Mouse (Mus musculus) forebrain, embryonic 14.5 days (tissue): ENCODE results near the gene Pck2. TPM values are rescaled to one million over a fixed set of nuclear protein-coding genes. Genes with fewer than 3 reads are reported as not detected.
A peak's percentile ranks its signal among the peaks of the same experiment; 100 is the strongest.

Source experiments
- ATAC-seq: fragments of 200-750 bp; cut with Nextera tagmentation; 2 replicates; pipeline ENCODE4 v1.8.0; 2017; ENCODE audit warnings: mild to moderate bottlenecking, moderate library complexity
- DNase-seq: peaks from one replicate; pipeline ENCODE4 v3.0.0-alpha.2; 2015; ENCODE audit warnings: low spot score
- H3K27ac ChIP-seq: fragments of 300-500 bp; sonication (generic); 2 replicates; pipeline ENCODE4 v1.5.1; 2014; ENCODE audit warnings: low read depth, mild to moderate bottlenecking, control low read depth, low read length, moderate library complexity
- H3K27me3 ChIP-seq: fragments of 300-500 bp; sonication (generic); replicated peaks from 2 replicates; pipeline ENCODE4 v1.6.1; 2014; ENCODE audit warnings: low read length, control low read depth, mixed read lengths; ENCODE audit not compliant: control insufficient read depth, insufficient read depth
- H3K36me3 ChIP-seq: fragments of 300-500 bp; sonication (generic); 2 replicates; pipeline ENCODE4 v1.6.1; 2014; ENCODE audit warnings: low read length, control low read depth; ENCODE audit not compliant: control insufficient read depth, insufficient read depth
- H3K4me1 ChIP-seq: fragments of 300-500 bp; sonication (generic); 2 replicates; pipeline ENCODE4 v1.6.1; 2014; ENCODE audit warnings: antibody characterized with exemption, low read length, control low read depth; ENCODE audit not compliant: control insufficient read depth, insufficient read depth
- H3K4me2 ChIP-seq: fragments of 300-500 bp; sonication (generic); 2 replicates; pipeline ENCODE4 v1.6.1; 2014; ENCODE audit warnings: mild to moderate bottlenecking, control low read depth, low read length
- H3K4me3 ChIP-seq: fragments of 300-500 bp; sonication (generic); 2 replicates; pipeline ENCODE4 v1.5.1; 2014; ENCODE audit warnings: low read depth, low read length, control low read depth
- H3K9ac ChIP-seq: fragments of 300-500 bp; sonication (generic); 2 replicates; pipeline ENCODE4 v1.6.1; 2014; ENCODE audit warnings: mild to moderate bottlenecking, low read length, control low read depth, moderate library complexity
- H3K9me3 ChIP-seq: fragments of 300-500 bp; sonication (generic); replicated peaks from 2 replicates; pipeline ENCODE4 v1.6.1; 2016; ENCODE audit warnings: low read length, control low read depth, mixed read lengths; ENCODE audit not compliant: control insufficient read depth
- WGBS: fragments of 180-500 bp; shearing (Covaris S2); extraction: QIAGEN DNeasy Blood & Tissue Kit; methylation state at CpG from one replicate; pipeline ENCODE4 v1.1.7; 2014; 5-methylcytosine and 5-hydroxymethylcytosine counted together
- polyA plus RNA-seq: library from polyadenylated mRNA; unstranded; fragments of >200 nt; fragmentation: Nextera tagmentation; extraction: Ambion mirVana; gene quantifications from 2 replicates; pipeline ENCODE4 v1.2.1, GENCODE M21; 2014

The Pck2 gene
- polyA plus RNA-seq, 1 experiment from 2014 or later = 10.7 TPM

DNA sequence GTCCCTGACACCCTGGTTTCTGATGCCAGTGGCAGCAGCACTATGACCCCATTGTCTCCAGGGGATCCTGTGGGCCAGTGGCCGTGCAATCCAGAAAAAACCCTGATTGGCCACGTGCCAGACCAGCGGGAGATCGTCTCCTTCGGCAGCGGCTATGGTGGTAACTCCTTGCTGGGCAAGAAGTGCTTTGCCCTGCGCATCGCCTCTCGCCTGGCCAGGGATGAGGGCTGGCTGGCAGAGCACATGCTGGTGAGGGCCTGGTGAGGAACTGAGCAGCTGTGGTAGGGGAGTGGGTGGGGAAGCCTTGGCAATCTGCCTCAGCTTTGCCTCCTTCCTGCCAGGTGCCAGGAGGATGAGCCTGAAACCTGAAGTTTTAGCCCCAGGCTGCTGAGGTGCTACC, 4.3 kb downstream of the Pck2 start:
- Histone ChIP-seq H3K4me1 (peaks cover 23% of the 10 kb centered on the region), H3K9ac (peak overlapping the region; percentile 17; the same call in 1 of the 2 replicates), H3K4me2 (no peak overlapping the region), H3K9me3 (no peaks in the 10 kb centered on the region), H3K27ac (peak overlapping the region; percentile 44; the same call in 1 of the 2 replicates), H3K4me3 (no peak overlapping the region), H3K27me3 (no peaks in the 10 kb centered on the region), H3K36me3 (peaks cover 26% of the 10 kb centered on the region)
- 48% methylated on average over 9 of the region's 9 CpGs for WGBS
- no peak for ATAC-seq
- DNase-seq = peak; percentile 34

DNA sequence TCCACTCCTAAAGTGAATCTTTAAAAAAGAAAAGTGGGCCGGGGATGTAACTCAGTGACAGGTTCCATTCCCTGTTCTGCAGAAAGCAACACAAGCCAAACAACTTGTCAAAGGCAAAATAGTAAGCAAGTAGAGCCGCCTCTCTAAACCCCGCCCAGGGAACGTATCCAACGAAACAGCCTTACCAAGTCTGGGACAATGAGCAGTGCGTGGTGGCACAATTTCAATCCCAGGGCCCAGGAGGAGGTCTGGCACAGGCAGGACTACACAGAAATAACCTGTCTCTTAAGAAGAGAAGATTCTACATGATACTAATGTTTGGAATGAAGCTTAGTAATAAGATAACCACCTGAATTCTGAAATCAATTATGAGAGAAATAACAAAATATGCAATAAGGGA, 10.1 kb downstream of the Pck2 start:
- no peak overlapping the region for H3K4me3 ChIP-seq
- no peaks in the 10 kb centered on the region for H3K9me3 ChIP-seq
- no peaks in the 10 kb centered on the region for H3K27me3 ChIP-seq
- H3K36me3 ChIP-seq = peaks cover 21% of the 10 kb centered on the region
- DNase-seq (no peak), ATAC-seq (no peak)
- 78% methylated on average over 6 of the region's 6 CpGs for WGBS
- H3K4me1 ChIP-seq = no peaks in the 10 kb centered on the region
- no peak overlapping the region for H3K9ac ChIP-seq
- H3K4me2 ChIP-seq = no peak overlapping the region
- H3K27ac ChIP-seq = no peak overlapping the region

DNA sequence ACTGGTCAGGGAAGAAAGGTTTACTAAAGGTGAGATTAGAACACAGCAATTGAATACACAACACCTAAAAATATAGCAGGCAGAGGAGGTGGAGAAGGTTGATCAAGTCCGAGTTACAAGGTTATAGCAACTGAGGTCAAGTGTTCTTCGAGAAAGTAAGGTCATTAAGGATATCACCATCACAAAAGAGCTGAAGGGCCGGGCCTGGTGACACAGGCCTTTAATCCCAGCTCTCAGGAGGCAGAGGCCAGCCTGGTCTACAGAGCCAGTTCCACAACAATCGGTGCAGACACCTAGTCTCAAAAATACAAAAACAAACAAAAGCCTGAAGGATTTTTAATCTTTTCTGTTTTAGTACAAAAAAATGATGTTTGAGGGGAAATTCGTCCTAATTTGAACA, 11.3 kb downstream of the Pck2 start:
- Histone ChIP-seq H3K9ac (no peak overlapping the region), H3K4me1 (no peaks in the 10 kb centered on the region), H3K27ac (no peak overlapping the region), H3K4me3 (no peak overlapping the region), H3K4me2 (no peak overlapping the region), H3K9me3 (no peaks in the 10 kb centered on the region), H3K36me3 (peaks cover 20% of the 10 kb centered on the region), H3K27me3 (no peaks in the 10 kb centered on the region)
- 70% methylated on average over 5 of the region's 5 CpGs for whole genome bisulfite sequencing
- DNase-seq (no peak), ATAC-seq (no peak)

DNA sequence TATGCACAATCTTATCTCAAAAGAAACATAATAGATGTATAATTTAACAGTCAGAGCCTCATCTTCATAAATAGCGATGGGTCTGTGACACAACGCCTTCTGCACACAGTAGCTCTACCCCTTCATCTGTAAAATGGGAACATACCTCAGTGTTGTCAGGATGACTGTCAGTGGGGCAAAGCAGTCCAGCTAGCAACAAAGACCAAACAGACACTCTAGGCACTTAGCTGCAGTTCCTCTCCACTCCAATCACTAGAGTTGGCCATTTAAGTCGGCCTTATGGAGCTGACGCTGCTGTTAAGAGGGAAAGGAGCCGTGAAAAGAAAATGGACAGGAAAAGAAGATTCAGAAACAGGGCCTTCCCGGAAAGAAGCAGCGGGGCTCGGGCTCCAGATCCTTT, 11.7 kb downstream of the Pck2 start:
- ATAC-seq = no peak
- no peak for DNase-seq
- Histone ChIP-seq H3K9ac (no peak overlapping the region), H3K4me1 (no peaks in the 10 kb centered on the region), H3K27ac (no peak overlapping the region), H3K27me3 (no peaks in the 10 kb centered on the region), H3K4me3 (no peak overlapping the region), H3K36me3 (peaks cover 20% of the 10 kb centered on the region), H3K9me3 (no peaks in the 10 kb centered on the region), H3K4me2 (no peak overlapping the region)
- 94% methylated on average over 8 of the region's 8 CpGs for WGBS

DNA sequence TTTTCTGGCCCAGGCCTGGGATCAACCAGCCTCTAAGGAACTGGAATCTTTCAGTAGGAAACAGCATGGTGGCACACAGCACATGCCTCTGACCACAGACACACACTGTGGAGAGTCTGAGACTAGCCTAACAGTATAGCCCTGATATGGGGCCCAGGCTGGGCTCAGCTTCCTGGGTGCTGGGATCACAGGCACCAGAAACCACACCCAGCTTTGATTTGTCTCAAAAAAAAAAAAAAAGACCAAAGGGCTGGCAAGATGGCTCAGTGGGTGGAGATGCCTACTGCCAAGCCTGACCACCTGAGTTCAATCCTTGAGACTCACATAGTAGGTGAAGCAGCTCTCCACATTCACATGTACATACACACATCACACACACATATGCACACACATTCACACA, 14.6 kb downstream of the Pck2 start:
- no peak overlapping the region for H3K4me2 ChIP-seq
- no peaks in the 10 kb centered on the region for H3K27me3 ChIP-seq
- H3K27ac ChIP-seq = no peak overlapping the region
- no peaks in the 10 kb centered on the region; the same call in 1 of the 2 replicates for H3K36me3 ChIP-seq
- H3K4me1 ChIP-seq = no peaks in the 10 kb centered on the region
- H3K9ac ChIP-seq = no peak overlapping the region
- no peaks in the 10 kb centered on the region for H3K9me3 ChIP-seq
- no peak overlapping the region for H3K4me3 ChIP-seq
- no peak for DNase-seq
- no peak for ATAC-seq

DNA sequence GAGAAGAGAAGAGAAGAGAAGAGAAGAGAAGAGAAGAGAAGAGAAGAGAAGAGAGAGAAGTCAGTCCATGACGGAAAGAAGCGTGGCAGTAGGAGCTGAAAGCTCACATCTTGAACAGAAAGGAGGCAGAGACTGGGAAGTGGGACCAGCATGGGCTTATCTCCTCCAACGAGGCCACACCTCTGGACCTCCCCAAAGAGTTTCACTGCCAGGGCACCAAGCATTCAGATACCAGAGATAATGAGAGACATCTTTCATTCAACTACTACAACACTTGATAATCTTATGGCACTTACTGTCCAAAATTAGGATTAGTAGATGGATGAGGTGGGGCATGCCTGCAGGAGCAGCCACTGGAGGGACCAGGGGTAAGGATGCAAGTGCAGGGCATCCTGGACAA, 15.7 kb downstream of the Pck2 start:
- no peak overlapping the region for H3K4me2 ChIP-seq
- DNase-seq = no peak
- H3K4me1 ChIP-seq = no peaks in the 10 kb centered on the region
- H3K27ac ChIP-seq = no peak overlapping the region
- H3K27me3 ChIP-seq = no peaks in the 10 kb centered on the region
- H3K9ac ChIP-seq = no peak overlapping the region
- WGBS = 80% methylated on average over 3 of the region's 3 CpGs
- no peak for ATAC-seq
- no peaks in the 10 kb centered on the region for H3K36me3 ChIP-seq
- no peaks in the 10 kb centered on the region for H3K9me3 ChIP-seq
- H3K4me3 ChIP-seq = no peak overlapping the region

DNA sequence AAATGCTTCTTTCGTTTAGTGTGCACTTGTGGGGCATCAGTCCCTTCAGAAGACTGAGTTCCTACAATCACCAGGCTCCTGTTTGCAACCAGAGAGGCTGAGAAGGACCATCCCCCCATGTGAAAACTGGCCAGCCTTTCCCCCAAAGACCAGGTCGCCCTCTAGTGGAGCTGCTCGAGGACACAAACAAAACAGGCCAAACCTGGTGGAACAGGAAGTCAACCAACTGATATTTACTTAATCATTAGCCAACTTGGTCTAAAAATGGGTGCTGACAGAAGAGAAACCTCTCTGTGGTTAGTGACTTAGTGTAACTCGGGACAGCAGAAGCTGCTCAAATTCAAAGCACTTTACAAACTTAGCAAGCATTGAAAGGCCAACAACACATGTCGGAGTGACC, 16.9 kb downstream of the Pck2 start:
- WGBS = 29% methylated on average over 5 of the region's 5 CpGs
- ATAC-seq = no peak

DNA sequence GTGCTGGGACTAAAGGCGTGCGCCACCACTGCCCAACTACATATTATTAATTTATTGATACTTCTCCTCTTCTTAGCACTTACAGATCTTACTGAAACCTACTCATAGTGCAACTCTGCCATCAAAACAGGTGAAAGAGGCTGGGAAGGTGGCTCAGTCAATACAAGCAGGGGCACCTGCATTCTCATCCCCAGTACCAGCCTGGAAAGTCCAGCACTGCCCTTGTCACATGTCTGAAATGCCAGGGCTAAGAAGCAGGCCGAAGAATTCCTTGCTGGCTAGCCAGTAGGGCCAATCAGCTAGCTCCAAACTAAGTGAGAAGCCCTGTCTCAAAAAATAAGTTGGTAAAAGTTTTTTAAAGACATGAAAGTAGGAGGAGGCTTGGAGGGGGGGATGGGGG, 17.5 kb downstream of the Pck2 start:
- no peak overlapping the region for H3K9ac ChIP-seq
- WGBS = 89% methylated on average over 3 of the region's 3 CpGs
- no peak for ATAC-seq
- H3K36me3 ChIP-seq = no peaks in the 10 kb centered on the region
- no peaks in the 10 kb centered on the region for H3K27me3 ChIP-seq
- peaks cover 6% of the 10 kb centered on the region; the same call in 1 of the 2 replicates for H3K4me1 ChIP-seq
- no peaks in the 10 kb centered on the region for H3K9me3 ChIP-seq
- H3K27ac ChIP-seq = no peak overlapping the region
- H3K4me2 ChIP-seq = no peak overlapping the region
- no peak for DNase-seq
- no peak overlapping the region for H3K4me3 ChIP-seq

More for the DNA sequence above, 16.9 kb downstream of the Pck2 start:
- DNase-seq = peak; percentile 74
- Histone ChIP-seq H3K9me3 (no peaks in the 10 kb centered on the region), H3K27ac (no peak overlapping the region), H3K27me3 (no peaks in the 10 kb centered on the region), H3K4me1 (peaks cover 6% of the 10 kb centered on the region; the same call in 1 of the 2 replicates), H3K36me3 (no peaks in the 10 kb centered on the region), H3K9ac (no peak overlapping the region), H3K4me3 (no peak overlapping the region), H3K4me2 (no peak overlapping the region)

DNA sequence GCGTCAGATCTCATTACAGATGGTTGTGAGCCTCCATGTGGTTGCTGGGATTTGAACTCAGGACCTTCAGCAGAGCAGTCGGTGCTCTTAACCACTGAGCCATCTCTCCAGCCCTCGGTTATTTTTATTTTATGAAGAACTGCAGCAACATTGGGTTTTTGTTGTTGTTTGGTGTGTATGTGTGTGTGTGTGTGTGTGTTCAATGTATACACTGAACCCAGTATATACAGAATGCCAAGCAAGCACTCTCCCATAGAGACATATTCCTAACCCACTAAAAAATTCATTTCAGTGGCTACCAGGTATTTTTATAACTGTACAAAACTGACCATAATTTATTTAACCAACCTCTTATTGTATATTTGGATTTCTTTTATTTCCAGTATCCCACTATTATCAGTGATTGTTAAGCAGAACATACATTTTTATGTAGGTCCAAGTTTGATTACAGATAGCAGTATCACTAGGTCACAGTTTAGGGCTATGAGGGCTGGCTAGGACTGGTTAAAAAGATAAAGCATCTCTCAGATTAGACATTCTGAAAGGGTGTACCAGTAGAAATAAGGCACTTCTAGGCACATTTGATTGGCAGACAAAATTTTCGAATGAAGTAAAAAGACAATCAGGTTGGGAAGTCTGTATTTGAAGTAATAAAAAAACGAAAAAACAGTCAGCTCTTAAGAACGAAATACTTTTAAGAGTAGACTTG, 18.8 kb downstream of the Pck2 start:
- Histone ChIP-seq H3K4me3 (peak overlapping the region; percentile 62), H3K9me3 (no peaks in the 10 kb centered on the region), H3K4me1 (peaks cover 6% of the 10 kb centered on the region; the same call in 1 of the 2 replicates), H3K27me3 (no peaks in the 10 kb centered on the region), H3K4me2 (peak overlapping the region; percentile 84), H3K36me3 (peaks cover 6% of the 10 kb centered on the region), H3K9ac (peak overlapping the region; percentile 85; the same call in 1 of the 2 replicates), H3K27ac (no peak overlapping the region)
- no peak for ATAC-seq
- DNase-seq = no peak
- WGBS = 60% methylated on average over 6 of the region's 6 CpGs
